In genomic region chr6:38796388-38796787, GRCm38 (mm10) we compare ENCODE assay signal across 27 mouse cellular contexts.
DNase-seq lines count a peak whose midpoint lies in the region; ATAC-seq and TF ChIP-seq lines count a peak whose summit lies in the region.
"Had no signal": no experiment of that assay in that cellular context is flagged by ENCODE, and none has a peak within 500 bp of the region (broad histone marks: within the 10 kb centered on the region; RNA-seq: fewer than 3 reads in every experiment).

No protein-coding gene starts in this region.

- H3K36me3 ChIP-seq in heart, embryonic 10.5 days, result peaks cover 7% of the 10 kb centered on the region; the same call in 1 of the 2 replicates
- H3K36me3 ChIP-seq in liver, embryonic 14.5 days (replicated peaks; ENCODE audit: control insufficient read depth, insufficient read depth, low read depth), result peaks cover 46% of the 10 kb centered on the region
- peaks cover 38% of the 10 kb centered on the region for H3K36me3 ChIP-seq in liver, postnatal 0 days (replicated peaks; ENCODE audit: insufficient read depth, low read length)
- no peaks in the 10 kb centered on the region for H3K36me3 ChIP-seq in lung, embryonic 16.5 days (ENCODE audit: control insufficient read depth, insufficient read depth, low read length)
- peaks cover 26% of the 10 kb centered on the region for H3K36me3 ChIP-seq in liver, embryonic 16.5 days (ENCODE audit: control insufficient read depth, insufficient read depth)
- H3K36me3 ChIP-seq: forebrain, embryonic 12.5 days; forebrain, embryonic 15.5 days had no signal

- no peaks in the 10 kb centered on the region for H3K27me3 ChIP-seq in heart, embryonic 10.5 days (ENCODE audit: insufficient read depth, poor library complexity, severe bottlenecking)
- H3K27me3 ChIP-seq in liver, embryonic 14.5 days (ENCODE audit: control insufficient read depth, insufficient read depth, low read length), result no peaks in the 10 kb centered on the region
- H3K27me3 ChIP-seq in liver, postnatal 0 days (ENCODE audit: insufficient read depth, low read length), result no peaks in the 10 kb centered on the region
- no peaks in the 10 kb centered on the region for H3K27me3 ChIP-seq in lung, embryonic 16.5 days (ENCODE audit: control insufficient read depth, insufficient read depth, low read depth, low read length)
- no peaks in the 10 kb centered on the region for H3K27me3 ChIP-seq in liver, embryonic 16.5 days (ENCODE audit: control insufficient read depth, insufficient read depth, low read depth, low read length)
- H3K27me3 ChIP-seq: embryonic facial prominence, embryonic 12.5 days; forebrain, embryonic 12.5 days; forebrain, embryonic 15.5 days; heart, embryonic 13.5 days had no signal

- DNase-seq in heart, adult 11 months, result peak; percentile 64
- DNase-seq in heart, embryonic 10.5 days (ENCODE audit: low spot score), result no peak
- no peak for DNase-seq in liver, embryonic 14.5 days (ENCODE audit: low read depth in 3 of 3, low spot score in 3 of 3)
- no peak for DNase-seq in liver, postnatal 0 days
- DNase-seq in lung, adult 18-20 months, result no peak
- no peak for DNase-seq in adrenal gland, adult 2 months
- DNase-seq: adrenal gland, adult 8-10 months; adrenal gland, postnatal 25 days; cerebellum, adult 11-12 months; cerebellum, adult 8-10 months; cerebellum, postnatal 10 days; cerebellum, postnatal 36 days; embryo, embryonic 11 days; gastrocnemius, postnatal 10 days; heart, adult 18-20 months; heart, postnatal 14 days; heart, postnatal 4 days had no signal

- peaks cover 39% of the 10 kb centered on the region for H3K4me1 ChIP-seq in heart, embryonic 10.5 days
- peaks cover 27 to 30% of the 10 kb centered on the region in 2 experiments for H3K4me1 ChIP-seq in liver, embryonic 14.5 days (replicated peaks; ENCODE audit: control insufficient read depth in 2 of 2, insufficient read depth in 2 of 2, low read length in 1 of 2)
- H3K4me1 ChIP-seq in liver, postnatal 0 days (ENCODE audit: insufficient read depth), result peaks cover 15% of the 10 kb centered on the region
- peaks cover 10% of the 10 kb centered on the region for H3K4me1 ChIP-seq in lung, embryonic 16.5 days (replicated peaks; ENCODE audit: control insufficient read depth, insufficient read depth, low read length)
- H3K4me1 ChIP-seq in liver, embryonic 16.5 days (ENCODE audit: control insufficient read depth, low read depth, low read length), result peaks cover 31% of the 10 kb centered on the region

- TF ChIP-seq CTCF in liver, embryonic 14.5 days (IDR thresholded peaks at IDR 0.05; ENCODE audit: low read depth), result no peak
- TF ChIP-seq CTCF in liver, postnatal 0 days (IDR thresholded peaks at IDR 0.05; ENCODE audit: low read depth), result no peak

- H3K9me3 ChIP-seq in heart, embryonic 10.5 days, result no peaks in the 10 kb centered on the region
- H3K9me3 ChIP-seq in liver, embryonic 14.5 days (ENCODE audit: control insufficient read depth, low read length), result no peaks in the 10 kb centered on the region
- H3K9me3 ChIP-seq in liver, postnatal 0 days (ENCODE audit: low read length), result no peaks in the 10 kb centered on the region
- no peaks in the 10 kb centered on the region for H3K9me3 ChIP-seq in lung, embryonic 16.5 days (ENCODE audit: control insufficient read depth, low read length)
- H3K9me3 ChIP-seq in liver, embryonic 16.5 days (replicated peaks; ENCODE audit: control insufficient read depth, low read length), result no peaks in the 10 kb centered on the region
- H3K9me3 ChIP-seq: embryonic facial prominence, embryonic 12.5 days; forebrain, embryonic 12.5 days; forebrain, embryonic 15.5 days; heart, embryonic 13.5 days had no signal

- no peak for ATAC-seq in liver, embryonic 14.5 days (ENCODE audit: insufficient read depth)
- no peak for ATAC-seq in liver, postnatal 0 days
- ATAC-seq in lung, embryonic 16.5 days (ENCODE audit: low read depth), result no peak
- no peak for ATAC-seq in liver, embryonic 16.5 days (ENCODE audit: low read depth)
- ATAC-seq: CD4-positive, CD25-positive, alpha-beta regulatory T cell, adult 4 months; forebrain, embryonic 15.5 days; hindbrain, postnatal 0 days had no signal

- WGBS in heart, embryonic 10.5 days, result 91% methylated on average over 1 of the region's 1 CpGs
- WGBS in liver, embryonic 14.5 days (ENCODE audit: insufficient replicate concordance), result 81% methylated on average over 1 of the region's 1 CpGs
- WGBS in liver, postnatal 0 days (ENCODE audit: insufficient replicate concordance), result 95% methylated on average over 1 of the region's 1 CpGs
- WGBS in lung, embryonic 16.5 days, result 87% methylated on average over 1 of the region's 1 CpGs
- 86% methylated on average over 1 of the region's 1 CpGs for WGBS in liver, embryonic 16.5 days (ENCODE audit: insufficient replicate concordance)

- no peak overlapping the region for H3K27ac ChIP-seq in heart, embryonic 10.5 days
- H3K27ac ChIP-seq in liver, embryonic 14.5 days, result peak overlapping the region; percentile 31; the same call in 1 of the 2 replicates
- H3K27ac ChIP-seq in liver, postnatal 0 days (ENCODE audit: low read depth), result no peak overlapping the region
- H3K27ac ChIP-seq in lung, embryonic 16.5 days (ENCODE audit: low read length), result 0 out of 2 replicates have a peak overlapping the region, but pooled peaks have one; percentile 2
- H3K27ac ChIP-seq in liver, embryonic 16.5 days (ENCODE audit: low read length), result 0 out of 2 replicates have a peak overlapping the region, but pooled peaks have one; percentile 34
- H3K27ac ChIP-seq: embryonic facial prominence, embryonic 12.5 days; forebrain, embryonic 12.5 days; forebrain, embryonic 15.5 days; heart, embryonic 13.5 days; hindbrain, embryonic 14.5 days; hindbrain, postnatal 0 days had no signal

- peak overlapping the region; percentile 22; the same call in 1 of the 2 replicates for H3K4me2 ChIP-seq in liver, embryonic 14.5 days (ENCODE audit: low read depth)
- no peak overlapping the region for H3K4me2 ChIP-seq in liver, postnatal 0 days (ENCODE audit: low read depth, low read length)
- no peak overlapping the region for H3K4me2 ChIP-seq in lung, embryonic 16.5 days (ENCODE audit: low read depth, low read length)
- no peak overlapping the region for H3K4me2 ChIP-seq in liver, embryonic 16.5 days (ENCODE audit: low read depth, low read length)
- H3K4me2 ChIP-seq: embryonic facial prominence, embryonic 12.5 days; forebrain, embryonic 12.5 days; forebrain, embryonic 15.5 days; heart, embryonic 13.5 days; hindbrain, embryonic 14.5 days had no signal

- no peak for TF ChIP-seq EP300 in liver, embryonic 14.5 days (IDR thresholded peaks at IDR 0.05; ENCODE audit: low read depth)
- TF ChIP-seq EP300 in liver, postnatal 0 days (IDR thresholded peaks at IDR 0.05; ENCODE audit: low read depth), result no peak

- peak overlapping the region; percentile 27 for H3K9ac ChIP-seq in liver, embryonic 14.5 days (replicated peaks)
- H3K9ac ChIP-seq in liver, postnatal 0 days (replicated peaks), result no peak overlapping the region
- no peak overlapping the region for H3K9ac ChIP-seq in lung, embryonic 16.5 days (ENCODE audit: low read length)
- no peak overlapping the region for H3K9ac ChIP-seq in liver, embryonic 16.5 days (ENCODE audit: low read depth, low read length)
- H3K9ac ChIP-seq: embryonic facial prominence, embryonic 12.5 days; forebrain, embryonic 12.5 days; forebrain, embryonic 15.5 days; heart, embryonic 13.5 days; hindbrain, embryonic 14.5 days had no signal

- no peak overlapping the region for H3K4me3 ChIP-seq in heart, embryonic 10.5 days
- no peak overlapping the region for H3K4me3 ChIP-seq in liver, embryonic 14.5 days (ENCODE audit: insufficient read depth in 1 of 2, low read depth in 2 of 2, low read length in 2 of 2)
- no peak overlapping the region for H3K4me3 ChIP-seq in liver, postnatal 0 days (ENCODE audit: low read depth, low read length)
- H3K4me3 ChIP-seq in lung, embryonic 16.5 days (ENCODE audit: low read length), result no peak overlapping the region
- no peak overlapping the region for H3K4me3 ChIP-seq in liver, embryonic 16.5 days (ENCODE audit: low read depth, low read length)
- H3K4me3 ChIP-seq: embryonic facial prominence, embryonic 12.5 days; erythroblast, embryonic 14.5 days; forebrain, embryonic 12.5 days; forebrain, embryonic 15.5 days; heart, embryonic 13.5 days had no signal

Comparison
In these comparisons a context has a peak if more than half of its experiments do, and no peak if none do; other contexts are left out.
1. H3K27ac ChIP-seq: peak in liver, embryonic 14.5 days (single experiment), lung, embryonic 16.5 days (single experiment) and liver, embryonic 16.5 days (single experiment); none in heart, embryonic 10.5 days (single experiment) and liver, postnatal 0 days (single experiment).